Mouse (Mus musculus): Measurements from ENCODE around the gene Epb41l5. TPM values are rescaled to one million over a fixed set of nuclear protein-coding genes. Genes with fewer than 3 reads are reported as not detected.

Epb41l5 gene
- polyA plus RNA-seq (2015; fragmentation: Nextera tagmentation; extraction: Ambion mirVana) = 9.6 and 10.3 TPM in 2 replicates

DNA sequence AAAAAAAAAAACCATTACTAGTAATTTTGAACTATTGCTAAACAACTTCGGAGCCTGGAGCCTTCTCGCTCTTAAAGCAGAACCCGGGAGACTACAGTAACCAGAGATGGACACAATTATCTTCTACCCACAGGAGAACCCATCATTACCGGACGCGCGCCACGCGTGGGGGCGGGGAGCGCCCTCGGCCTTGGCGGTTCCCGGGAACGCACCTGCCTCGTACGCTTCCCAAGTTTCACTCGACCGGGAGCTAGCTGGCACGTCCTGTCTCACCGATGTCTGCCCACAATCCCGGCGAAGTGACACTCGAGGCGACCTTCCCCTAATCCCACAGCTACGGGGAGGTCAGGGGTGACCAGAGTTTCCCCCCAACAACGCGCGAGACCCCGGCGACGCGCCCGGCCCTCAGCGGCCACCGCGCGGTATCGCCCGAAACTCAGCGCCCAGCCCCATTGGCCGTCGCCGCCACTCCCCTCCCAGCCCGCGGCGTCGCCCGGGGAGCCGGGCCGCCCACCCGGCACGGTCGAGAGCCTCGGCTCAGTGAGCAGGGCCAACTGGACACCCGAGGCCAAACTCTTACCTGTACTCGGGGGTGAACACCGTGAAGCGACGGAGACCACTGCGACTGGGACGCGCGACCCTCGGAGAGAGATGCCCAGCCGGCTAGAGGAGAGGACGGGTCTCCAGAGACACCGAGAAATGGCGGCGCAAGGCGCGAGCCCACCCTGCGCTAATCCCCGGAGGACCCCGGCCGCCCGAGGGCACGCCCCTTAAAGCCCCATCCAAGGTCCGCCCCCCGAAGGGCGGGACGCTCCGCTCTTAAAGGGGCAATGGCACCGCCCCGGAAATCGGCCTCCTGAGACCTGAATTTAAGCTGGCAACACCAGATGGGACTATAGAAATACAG, at the start of gene Epb41l5:
Gene Epb41l5 (minus strand): TSS at position 796 of the 907 bp plus-strand sequence.
- H3K9ac ChIP-seq = peak within 1 kb of the TSS; percentile 71
- no peak within 1 kb of the TSS for H3K27ac ChIP-seq
- peak within 1 kb of the TSS; percentile 86 for H3K4me2 ChIP-seq (replicated peaks)
- no peaks in the 10 kb centered on the region for H3K27me3 ChIP-seq
- no peaks in the 10 kb centered on the region for H3K36me3 ChIP-seq
- peak; percentile 93 for ATAC-seq (ENCODE audit: low FRiP score, low read depth)
- H3K9me3 ChIP-seq = no peaks in the 10 kb centered on the region
- WGBS = under 1% methylated on average over 86 of the region's 86 CpGs
- H3K4me3 ChIP-seq = peak within 1 kb of the TSS; percentile 81
- H3K4me1 ChIP-seq = no peaks in the 10 kb centered on the region

DNA sequence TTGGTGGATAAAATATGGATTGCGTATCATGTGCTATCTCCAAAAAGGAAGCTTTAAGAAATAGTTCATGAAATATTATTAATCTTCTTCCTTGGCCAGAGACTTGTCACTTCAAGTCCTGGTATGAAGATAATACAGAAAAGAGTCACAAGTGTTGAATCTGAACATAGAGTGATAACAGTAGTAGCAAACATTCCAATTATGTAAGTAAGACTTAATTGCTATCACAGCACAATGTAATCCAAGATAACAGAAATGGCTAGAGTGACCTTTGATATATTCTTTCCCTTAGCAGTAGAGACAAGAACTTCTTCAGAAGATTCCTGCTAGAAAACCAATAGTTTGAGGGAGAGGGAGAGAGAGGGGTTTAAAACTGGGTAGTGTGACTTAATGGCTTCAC, 48.1 kb upstream of the Epb41l5 start:
- no peak overlapping the region for H3K9ac ChIP-seq
- H3K36me3 ChIP-seq = peaks cover 33% of the 10 kb centered on the region
- no peak for ATAC-seq (ENCODE audit: low FRiP score, low read depth)
- no peak overlapping the region for H3K4me3 ChIP-seq
- no peak overlapping the region for H3K27ac ChIP-seq
- no peaks in the 10 kb centered on the region for H3K9me3 ChIP-seq
- 98% methylated on average over 1 of the region's 1 CpGs for WGBS
- H3K27me3 ChIP-seq = no peaks in the 10 kb centered on the region
- no peaks in the 10 kb centered on the region for H3K4me1 ChIP-seq
- no peak overlapping the region for H3K4me2 ChIP-seq (replicated peaks)

DNA sequence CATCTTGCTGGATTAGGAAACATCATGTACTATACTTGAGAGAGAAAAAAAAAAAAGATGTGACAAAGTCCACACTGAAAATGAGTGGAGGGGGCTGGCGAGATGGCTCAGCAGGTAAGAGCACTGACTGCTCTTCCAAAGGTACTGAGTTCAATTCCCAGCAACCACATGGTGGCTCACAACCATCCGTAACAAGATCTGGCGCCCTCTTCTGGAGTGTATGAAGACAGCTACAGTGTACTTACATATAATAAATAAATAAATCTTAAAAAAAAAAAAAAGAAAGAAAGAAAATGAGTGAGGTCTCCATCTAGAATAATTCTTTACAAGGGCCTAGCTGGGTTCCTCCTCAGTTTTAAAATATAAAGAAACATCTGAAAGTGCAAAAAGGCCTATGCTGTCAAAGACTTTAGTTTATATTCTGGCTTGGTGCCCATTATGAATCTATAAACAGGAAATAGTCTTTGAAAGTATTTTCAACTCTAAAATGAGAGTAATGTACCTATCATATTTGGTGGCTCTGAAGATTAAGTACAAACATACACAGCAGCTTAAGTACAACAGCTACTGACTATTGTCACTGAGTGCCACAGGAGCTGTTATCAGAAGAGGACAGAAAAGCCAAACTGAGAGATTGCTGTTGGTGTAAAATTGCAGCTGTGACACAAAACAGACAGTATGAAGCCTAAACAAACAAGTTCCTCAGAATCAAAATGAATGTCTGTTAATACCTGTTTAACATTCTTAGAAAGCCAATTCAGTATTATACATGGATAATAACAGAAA, 37.2 kb upstream of the Epb41l5 start:
- no peak overlapping the region for H3K9ac ChIP-seq
- 86% methylated on average over 3 of the region's 3 CpGs for WGBS
- no peak overlapping the region for H3K27ac ChIP-seq
- H3K4me2 ChIP-seq (replicated peaks) = no peak overlapping the region
- no peaks in the 10 kb centered on the region for H3K27me3 ChIP-seq
- no peak overlapping the region for H3K4me3 ChIP-seq
- no peaks in the 10 kb centered on the region for H3K9me3 ChIP-seq
- ATAC-seq (ENCODE audit: low FRiP score, low read depth) = no peak
- peaks cover 20% of the 10 kb centered on the region for H3K36me3 ChIP-seq
- H3K4me1 ChIP-seq = no peaks in the 10 kb centered on the region

DNA sequence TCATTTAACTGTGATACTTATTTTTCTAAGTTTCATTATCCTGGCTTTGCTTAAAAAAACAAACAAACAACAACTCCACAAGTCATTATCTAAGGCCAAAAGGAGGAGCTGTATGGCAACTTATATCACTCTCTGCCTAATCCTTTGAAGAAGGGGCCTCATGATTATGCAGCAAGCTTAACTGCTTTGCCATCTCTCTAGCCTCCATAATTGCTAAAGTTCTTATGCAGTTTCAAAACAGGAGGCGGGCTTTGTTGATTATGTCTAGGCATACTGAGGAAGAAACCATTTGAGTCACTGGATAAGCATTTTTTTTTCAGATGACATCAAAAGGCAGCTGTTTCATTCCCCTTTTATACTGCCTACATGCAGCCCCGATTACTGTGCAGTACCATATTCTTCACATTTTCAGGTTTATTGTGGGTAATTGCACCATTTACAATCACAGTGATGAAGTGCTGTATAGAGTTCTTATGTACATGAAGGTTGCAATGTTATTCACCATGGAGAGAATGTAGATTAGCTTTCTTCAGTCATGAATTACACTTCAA, 32.9 kb upstream of the Epb41l5 start:
- Histone ChIP-seq H3K9me3 (no peaks in the 10 kb centered on the region), H3K36me3 (peaks cover 24% of the 10 kb centered on the region), H3K27ac (no peak overlapping the region), H3K4me1 (no peaks in the 10 kb centered on the region), H3K4me3 (no peak overlapping the region), H3K9ac (no peak overlapping the region), H3K27me3 (no peaks in the 10 kb centered on the region), H3K4me2 (replicated peaks) (no peak overlapping the region)
- ATAC-seq (ENCODE audit: low FRiP score, low read depth) = no peak
- 85% methylated on average over 2 of the region's 2 CpGs for WGBS

DNA sequence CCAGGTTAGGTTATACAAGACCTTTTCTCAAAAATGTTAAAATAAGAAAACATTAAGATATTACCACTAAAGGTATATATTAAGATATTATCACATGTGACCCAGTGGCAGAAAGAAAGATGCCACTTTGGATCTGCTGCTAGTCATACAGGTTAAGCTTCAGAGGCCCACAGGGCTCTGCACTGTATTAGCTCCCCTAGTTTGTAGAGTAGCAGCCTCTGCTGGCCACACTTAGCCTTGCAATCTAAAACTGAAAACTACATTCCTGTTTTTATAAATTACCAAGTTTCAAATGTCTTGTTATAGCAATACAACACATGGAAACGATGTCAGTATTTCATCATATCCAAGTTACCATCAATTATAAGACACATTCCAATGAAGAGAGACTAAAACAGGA, 26.2 kb upstream of the Epb41l5 start:
- H3K4me1 ChIP-seq = no peaks in the 10 kb centered on the region
- no peak overlapping the region for H3K27ac ChIP-seq
- no peak overlapping the region for H3K9ac ChIP-seq
- WGBS = 75% methylated on average over 1 of the region's 1 CpGs
- no peaks in the 10 kb centered on the region for H3K9me3 ChIP-seq
- ATAC-seq (ENCODE audit: low FRiP score, low read depth) = no peak
- no peak overlapping the region for H3K4me2 ChIP-seq (replicated peaks)
- no peak overlapping the region for H3K4me3 ChIP-seq
- peaks cover 19% of the 10 kb centered on the region for H3K36me3 ChIP-seq
- H3K27me3 ChIP-seq = no peaks in the 10 kb centered on the region

DNA sequence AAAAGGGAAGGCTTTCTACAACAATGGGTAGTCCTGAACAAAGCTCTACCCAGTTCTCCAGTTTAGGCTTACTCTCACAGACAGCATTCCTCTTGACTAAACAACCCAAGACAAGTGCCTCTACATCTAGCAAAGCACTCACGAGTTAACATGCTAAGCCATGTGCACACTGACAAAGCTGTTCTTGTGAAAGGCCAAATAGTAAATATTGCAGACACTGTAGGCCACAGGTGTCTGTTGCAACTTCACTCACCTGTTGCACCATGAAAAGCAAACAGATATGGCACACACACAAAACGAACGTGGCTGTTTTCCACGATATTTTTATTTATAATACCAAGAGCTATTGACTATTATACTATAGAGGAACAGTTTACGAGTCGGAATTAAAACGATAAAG, 18.1 kb upstream of the Epb41l5 start:
- Histone ChIP-seq H3K4me1 (no peaks in the 10 kb centered on the region), H3K9me3 (no peaks in the 10 kb centered on the region), H3K4me2 (replicated peaks) (no peak overlapping the region), H3K27me3 (no peaks in the 10 kb centered on the region), H3K9ac (no peak overlapping the region), H3K4me3 (no peak overlapping the region), H3K36me3 (peaks cover 16% of the 10 kb centered on the region), H3K27ac (no peak overlapping the region)
- no peak for ATAC-seq (ENCODE audit: low FRiP score, low read depth)
- 92% methylated on average over 7 of the region's 7 CpGs for WGBS

DNA sequence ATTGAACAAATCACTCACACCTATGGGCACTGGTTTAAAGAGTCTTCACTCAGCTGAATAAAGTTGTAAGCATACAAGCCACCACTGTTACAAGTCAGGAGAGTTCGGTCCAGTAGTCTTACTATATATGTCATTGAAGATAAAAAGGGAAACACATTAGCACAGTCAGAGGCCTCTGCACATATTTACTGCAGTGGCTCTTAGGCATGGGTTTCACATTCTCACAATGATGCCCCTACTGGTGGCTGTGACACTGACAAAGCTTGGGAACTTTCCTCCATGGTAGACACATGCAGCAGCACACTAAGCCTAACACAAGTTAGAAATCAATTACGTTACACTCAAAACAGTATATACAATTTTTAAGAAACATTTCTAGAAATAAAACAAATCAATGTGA, 5.5 kb upstream of the Epb41l5 start:
- ATAC-seq (ENCODE audit: low FRiP score, low read depth) = no peak
- H3K27ac ChIP-seq = no peak overlapping the region
- no peaks in the 10 kb centered on the region for H3K27me3 ChIP-seq
- no peak overlapping the region for H3K4me2 ChIP-seq (replicated peaks)
- 92% methylated on average over 2 of the region's 2 CpGs for WGBS
- H3K9ac ChIP-seq = no peak overlapping the region
- no peaks in the 10 kb centered on the region for H3K9me3 ChIP-seq
- no peaks in the 10 kb centered on the region for H3K4me1 ChIP-seq
- H3K36me3 ChIP-seq = peaks cover 3% of the 10 kb centered on the region; the same call in 1 of the 2 replicates
- no peak overlapping the region for H3K4me3 ChIP-seq

DNA sequence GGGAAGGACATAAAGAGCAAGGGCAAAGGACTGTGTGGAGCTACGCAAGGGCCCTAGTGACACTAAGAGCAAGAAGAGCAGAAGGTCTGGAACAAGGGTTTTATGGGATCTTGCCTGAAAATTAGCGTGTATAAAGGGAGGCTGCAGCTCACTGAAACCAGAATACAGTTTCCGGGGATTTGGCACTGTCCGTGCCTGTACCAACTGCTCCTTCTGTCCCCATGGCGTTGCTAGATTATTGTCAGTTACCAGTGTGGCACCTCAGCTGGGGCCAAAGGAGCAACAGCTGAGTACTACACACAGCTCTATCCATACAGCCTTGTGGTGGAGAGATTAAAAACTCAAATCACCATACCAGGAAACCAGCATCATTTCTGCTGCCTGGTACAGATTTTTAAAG, 1.6 kb upstream of the Epb41l5 start:
- Histone ChIP-seq H3K27me3 (no peaks in the 10 kb centered on the region), H3K4me2 (replicated peaks) (no peak overlapping the region), H3K9ac (no peak overlapping the region), H3K36me3 (no peaks in the 10 kb centered on the region), H3K4me3 (no peak overlapping the region), H3K27ac (no peak overlapping the region), H3K9me3 (no peaks in the 10 kb centered on the region), H3K4me1 (no peaks in the 10 kb centered on the region)
- 88% methylated on average over 5 of the region's 5 CpGs for WGBS
- no peak for ATAC-seq (ENCODE audit: low FRiP score, low read depth)

DNA sequence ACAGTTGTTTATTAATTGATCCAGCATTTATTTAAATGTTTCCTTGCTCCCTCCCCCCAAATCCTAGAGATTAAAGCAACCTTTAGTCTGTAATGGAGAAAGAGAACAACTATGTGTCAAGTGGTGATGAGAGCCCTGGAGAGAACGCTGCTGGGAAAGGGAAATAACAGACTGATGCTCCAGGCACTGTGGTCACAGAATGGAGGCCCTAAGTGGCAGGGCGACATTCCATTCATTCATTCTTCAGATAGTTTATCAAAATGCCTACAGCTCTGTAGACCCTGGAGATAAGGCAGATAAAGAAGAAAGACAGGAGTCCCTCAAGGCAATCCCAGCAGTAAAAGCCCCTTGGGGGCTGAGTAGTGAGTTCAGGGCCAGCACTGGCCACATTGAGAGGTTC, 827 bp upstream of the Epb41l5 start:
- no peak overlapping the region for H3K27ac ChIP-seq
- no peaks in the 10 kb centered on the region for H3K27me3 ChIP-seq
- no peak for ATAC-seq (ENCODE audit: low FRiP score, low read depth)
- no peak overlapping the region for H3K9ac ChIP-seq
- no peak overlapping the region for H3K4me3 ChIP-seq
- no peaks in the 10 kb centered on the region for H3K4me1 ChIP-seq
- no peak overlapping the region for H3K4me2 ChIP-seq (replicated peaks)
- 69% methylated on average over 2 of the region's 2 CpGs for WGBS
- no peaks in the 10 kb centered on the region for H3K36me3 ChIP-seq
- H3K9me3 ChIP-seq = no peaks in the 10 kb centered on the region

DNA sequence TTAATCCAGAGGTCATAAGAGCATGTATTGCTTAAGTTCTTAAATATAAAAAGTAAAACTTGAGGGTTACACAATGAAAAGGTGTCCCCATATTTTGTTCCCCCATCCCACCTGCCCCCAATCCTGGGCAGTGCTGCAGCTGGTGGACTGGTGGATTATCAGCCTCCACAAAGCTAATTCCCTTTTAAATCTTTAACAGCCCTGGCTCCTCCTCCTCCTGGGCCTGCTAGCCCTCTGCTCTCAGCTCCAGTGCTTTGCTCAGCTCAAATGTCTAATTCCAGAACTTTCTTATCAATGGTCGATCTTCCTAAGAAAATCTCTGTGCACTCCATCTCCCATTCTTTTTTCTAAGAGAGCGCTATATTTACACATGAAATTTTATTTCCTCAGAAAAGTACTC, 2.4 kb downstream of the Epb41l5 start:
- no peaks in the 10 kb centered on the region for H3K9me3 ChIP-seq
- H3K4me3 ChIP-seq = no peak overlapping the region
- no peak for ATAC-seq (ENCODE audit: low FRiP score, low read depth)
- no peak overlapping the region for H3K27ac ChIP-seq
- 66% methylated on average over 2 of the region's 2 CpGs for WGBS
- no peaks in the 10 kb centered on the region for H3K36me3 ChIP-seq
- H3K9ac ChIP-seq = no peak overlapping the region
- H3K4me2 ChIP-seq (replicated peaks) = no peak overlapping the region
- no peaks in the 10 kb centered on the region for H3K27me3 ChIP-seq
- H3K4me1 ChIP-seq = 0 out of 2 replicates have a peak, but pooled peaks cover 3% of the 10 kb centered on the region

DNA sequence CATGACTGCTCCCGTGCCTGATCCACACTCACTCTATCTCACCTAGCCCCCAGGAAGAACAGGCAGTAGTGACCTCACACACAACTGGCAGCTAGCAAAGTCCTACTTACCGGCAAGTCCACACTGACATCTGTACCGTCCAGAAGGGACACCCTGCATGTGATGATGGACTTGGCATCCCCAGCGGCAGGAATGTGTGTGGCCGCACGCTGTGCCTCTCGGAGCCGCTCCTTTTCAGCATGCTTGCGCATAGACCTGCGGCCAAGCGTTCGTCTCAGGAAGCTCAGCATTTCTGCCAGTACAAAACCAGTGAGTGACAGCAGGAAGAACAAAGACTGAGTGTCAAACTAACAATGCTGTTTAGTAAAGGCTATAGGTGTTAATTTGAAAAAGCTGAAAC, 6.4 kb downstream of the Epb41l5 start:
- Histone ChIP-seq H3K4me3 (no peak overlapping the region), H3K27ac (no peak overlapping the region), H3K4me2 (replicated peaks) (no peak overlapping the region), H3K4me1 (0 out of 2 replicates have a peak, but pooled peaks cover 3% of the 10 kb centered on the region), H3K36me3 (no peaks in the 10 kb centered on the region), H3K9ac (no peak overlapping the region), H3K27me3 (no peaks in the 10 kb centered on the region), H3K9me3 (no peaks in the 10 kb centered on the region)
- 81% methylated on average over 12 of the region's 12 CpGs for WGBS
- ATAC-seq (ENCODE audit: low FRiP score, low read depth) = no peak
